Mouse (Mus musculus): ENCODE data around the gene Nr2e1.

The Nr2e1 gene

GRCm38 (mm10) chr10:42583157-42583872 lies at the start of gene Nr2e1, which contains the start of gene Ostm1:
Gene Nr2e1, minus strand, starts transcription at chr10:42583632.
Gene Ostm1, plus strand, starts transcription at chr10:42583822.
- DNase-seq (ENCODE audit: extremely low read depth, insufficient read length, low spot score) = no peak

GRCm38 (mm10) chr10:42632453-42633360 lies 49.3 kb upstream of the Nr2e1 start:
- DNase-seq (ENCODE audit: extremely low read depth, insufficient read length, low spot score) = no peak

- no peak for DNase-seq (ENCODE audit: extremely low read depth, insufficient read length, low spot score)
Observed at GRCm38 (mm10) chr10:42631754-42632452, 48.5 kb upstream of the Nr2e1 start.

GRCm38 (mm10) chr10:42630596-42631355 lies 47.3 kb upstream of the Nr2e1 start:
- no peak for DNase-seq (ENCODE audit: extremely low read depth, insufficient read length, low spot score)

GRCm38 (mm10) chr10:42625907-42626306 lies 42.5 kb upstream of the Nr2e1 start:
- no peak for DNase-seq (ENCODE audit: extremely low read depth, insufficient read length, low spot score)

- DNase-seq (ENCODE audit: extremely low read depth, insufficient read length, low spot score) = no peak
Observed at GRCm38 (mm10) chr10:42618291-42618690, 34.9 kb upstream of the Nr2e1 start.

- DNase-seq (ENCODE audit: extremely low read depth, insufficient read length, low spot score) = no peak
Observed at GRCm38 (mm10) chr10:42614766-42615165, 31.3 kb upstream of the Nr2e1 start.

- DNase-seq (ENCODE audit: extremely low read depth, insufficient read length, low spot score) = peak; percentile 55
Observed at GRCm38 (mm10) chr10:42613639-42614381, 30.4 kb upstream of the Nr2e1 start.

GRCm38 (mm10) chr10:42613075-42613474 lies 29.6 kb upstream of the Nr2e1 start:
- no peak for DNase-seq (ENCODE audit: extremely low read depth, insufficient read length, low spot score)

GRCm38 (mm10) chr10:42606757-42607156 lies 23.3 kb upstream of the Nr2e1 start:
- DNase-seq (ENCODE audit: extremely low read depth, insufficient read length, low spot score) = no peak

- no peak for DNase-seq (ENCODE audit: extremely low read depth, insufficient read length, low spot score)
Observed at GRCm38 (mm10) chr10:42604874-42605273, 21.4 kb upstream of the Nr2e1 start.

- no peak for DNase-seq (ENCODE audit: extremely low read depth, insufficient read length, low spot score)
Observed at GRCm38 (mm10) chr10:42601556-42601955, 18.1 kb upstream of the Nr2e1 start.

- DNase-seq (ENCODE audit: extremely low read depth, insufficient read length, low spot score) = no peak
Observed at GRCm38 (mm10) chr10:42598615-42599014, 15.2 kb upstream of the Nr2e1 start.

GRCm38 (mm10) chr10:42593201-42593600 lies 9.8 kb upstream of the Nr2e1 start:
- DNase-seq (ENCODE audit: extremely low read depth, insufficient read length, low spot score) = no peak

GRCm38 (mm10) chr10:42591993-42592686 lies 8.7 kb upstream of the Nr2e1 start:
- no peak for DNase-seq (ENCODE audit: extremely low read depth, insufficient read length, low spot score)

- DNase-seq (ENCODE audit: extremely low read depth, insufficient read length, low spot score) = no peak
Observed at GRCm38 (mm10) chr10:42591185-42591992, 8.0 kb upstream of the Nr2e1 start.

- no peak for DNase-seq (ENCODE audit: extremely low read depth, insufficient read length, low spot score)
Observed at GRCm38 (mm10) chr10:42590261-42591184, 7.1 kb upstream of the Nr2e1 start.
